Mouse (Mus musculus) ES-Bruce4 (cell line): ENCODE results near the gene Gm9049.
"Not testable (repeated sequence)": the region's sequence is repeated elsewhere in the genome, so short reads cannot be mapped to it uniquely, and the experiment has no call there.

Experiments used
- CTCF ChIP-seq: IDR thresholded peaks from one replicate; pipeline ENCODE4 v1.8.1; 2011; ENCODE audit warnings: low read depth, low read length
- POLR2A ChIP-seq: IDR thresholded peaks from one replicate; pipeline ENCODE4 v1.8.1; 2011; ENCODE audit warnings: low read length; ENCODE audit not compliant: insufficient read depth

GRCm38 (mm10) chr10:118326869-118327268, 27.0 kb downstream of the Gm9049 start, which contains the start of gene Gm9040:
- not testable (repeated sequence) for TF ChIP-seq POLR2A, CTCF
